Mouse (Mus musculus): Measurements from ENCODE around the gene Epop.

- no peak for TF ChIP-seq CTCF (IDR thresholded peaks at IDR 0.05; ENCODE audit: low read depth, low read length)
- TF ChIP-seq POLR2A (IDR thresholded peaks at IDR 0.05; ENCODE audit: borderline replicate concordance, low read depth, low read length) = no peak
Observed at GRCm38 (mm10) chr11:97661648-97662133, 32.2 kb upstream of the Epop start.

All from bone marrow macrophage, adult 2 months (primary cell).